Mouse (Mus musculus): ENCODE measurements around the gene Taf6l. TPM values are rescaled to one million over a fixed set of nuclear protein-coding genes. Genes with fewer than 3 reads are reported as not detected.
"Not testable (repeated sequence)": the region's sequence is repeated elsewhere in the genome, so short reads cannot be mapped to it uniquely, and the experiment has no call there.

Gene Taf6l
- polyA plus RNA-seq, 1 experiment from 2014 or later: 17.1 TPM

GRCm38 (mm10) chr19:8739646-8740045 lies 46.6 kb downstream of the Taf6l start:
- H3K36me3 ChIP-seq (ENCODE audit: control insufficient read depth, insufficient read depth, low read length): peaks cover 33% of the 10 kb centered on the region

GRCm38 (mm10) chr19:8738911-8739310 lies 47.3 kb downstream of the Taf6l start:
- Histone ChIP-seq H3K4me3 (ENCODE audit: low read depth, low read length) (no peak overlapping the region), H3K9ac (replicated peaks; ENCODE audit: low read depth, low read length) (no peak overlapping the region), H3K4me1 (ENCODE audit: control insufficient read depth, insufficient read depth, low read length) (peaks cover 17% of the 10 kb centered on the region), H3K4me2 (replicated peaks; ENCODE audit: low read depth, low read length) (no peak overlapping the region), H3K27ac (ENCODE audit: low read length) (no peak overlapping the region), H3K36me3 (ENCODE audit: control insufficient read depth, insufficient read depth, low read length) (peaks cover 30% of the 10 kb centered on the region), H3K27me3 (ENCODE audit: control insufficient read depth, insufficient read depth, low read length) (no peaks in the 10 kb centered on the region), H3K9me3 (ENCODE audit: control insufficient read depth, low read depth, low read length) (no peaks in the 10 kb centered on the region)
- 92% methylated on average over 7 of the region's 7 CpGs for WGBS
- no peak for ATAC-seq (ENCODE audit: insufficient number of reproducible peaks, insufficient read depth, low FRiP score, low read depth)

More at GRCm38 (mm10) chr19:8739646-8740045, 46.6 kb downstream of the Taf6l start:
- Histone ChIP-seq H3K4me3 (ENCODE audit: low read depth, low read length) (no peak overlapping the region), H3K9me3 (ENCODE audit: control insufficient read depth, low read depth, low read length) (no peaks in the 10 kb centered on the region), H3K27ac (ENCODE audit: low read length) (no peak overlapping the region), H3K27me3 (ENCODE audit: control insufficient read depth, insufficient read depth, low read length) (no peaks in the 10 kb centered on the region), H3K4me2 (replicated peaks; ENCODE audit: low read depth, low read length) (no peak overlapping the region), H3K9ac (replicated peaks; ENCODE audit: low read depth, low read length) (no peak overlapping the region), H3K4me1 (ENCODE audit: control insufficient read depth, insufficient read depth, low read length) (peaks cover 17% of the 10 kb centered on the region)
- ATAC-seq (ENCODE audit: insufficient number of reproducible peaks, insufficient read depth, low FRiP score, low read depth): no peak
- 96% methylated on average over 6 of the region's 6 CpGs for WGBS

GRCm38 (mm10) chr19:8736160-8736467 lies 50.1 kb downstream of the Taf6l start:
- H3K4me3 ChIP-seq (ENCODE audit: low read depth, low read length): peak overlapping the region; percentile 88

GRCm38 (mm10) chr19:8735389-8736159 lies 50.6 kb downstream of the Taf6l start, which contains the start of gene Wdr74:
Wdr74 (plus strand) TSS chr19:8735827.
- H3K9me3 ChIP-seq (ENCODE audit: control insufficient read depth, low read depth, low read length): no peaks in the 10 kb centered on the region; the same call in 1 of the 2 replicates
- WGBS: under 1% methylated on average over 32 of the region's 32 CpGs
- peaks cover 6% of the 10 kb centered on the region for H3K4me1 ChIP-seq (ENCODE audit: control insufficient read depth, insufficient read depth, low read length)
- peak within 1 kb of the TSS; percentile 87 for H3K4me2 ChIP-seq (replicated peaks; ENCODE audit: low read depth, low read length)
- H3K36me3 ChIP-seq (ENCODE audit: control insufficient read depth, insufficient read depth, low read length): peaks cover 24% of the 10 kb centered on the region
- ATAC-seq (ENCODE audit: insufficient number of reproducible peaks, insufficient read depth, low FRiP score, low read depth): peak; percentile 91
- H3K4me3 ChIP-seq (ENCODE audit: low read depth, low read length): peak within 1 kb of the TSS; percentile 88
- H3K27ac ChIP-seq (ENCODE audit: low read length): peak within 1 kb of the TSS; percentile 52; the same call in 1 of the 2 replicates
- H3K9ac ChIP-seq (replicated peaks; ENCODE audit: low read depth, low read length): peak within 1 kb of the TSS; percentile 80
- no peaks in the 10 kb centered on the region for H3K27me3 ChIP-seq (ENCODE audit: control insufficient read depth, insufficient read depth, low read length)

More at GRCm38 (mm10) chr19:8736160-8736467, 50.1 kb downstream of the Taf6l start:
- no peak; the same call in 1 of the 2 replicates for ATAC-seq (ENCODE audit: insufficient number of reproducible peaks, insufficient read depth, low FRiP score, low read depth)
- Histone ChIP-seq H3K36me3 (ENCODE audit: control insufficient read depth, insufficient read depth, low read length) (peaks cover 26% of the 10 kb centered on the region), H3K27ac (ENCODE audit: low read length) (peak overlapping the region; percentile 52; the same call in 1 of the 2 replicates), H3K9ac (replicated peaks; ENCODE audit: low read depth, low read length) (peak overlapping the region; percentile 80), H3K4me1 (ENCODE audit: control insufficient read depth, insufficient read depth, low read length) (peaks cover 10% of the 10 kb centered on the region), H3K9me3 (ENCODE audit: control insufficient read depth, low read depth, low read length) (no peaks in the 10 kb centered on the region; the same call in 1 of the 2 replicates), H3K27me3 (ENCODE audit: control insufficient read depth, insufficient read depth, low read length) (no peaks in the 10 kb centered on the region), H3K4me2 (replicated peaks; ENCODE audit: low read depth, low read length) (peak overlapping the region; percentile 87)
- 3% methylated on average over 11 of the region's 11 CpGs for WGBS

GRCm38 (mm10) chr19:8734334-8734733 lies 51.9 kb downstream of the Taf6l start:
- H3K9ac ChIP-seq (replicated peaks; ENCODE audit: low read depth, low read length): no peak overlapping the region
- 75% methylated on average over 3 of the region's 3 CpGs for WGBS
- no peak overlapping the region for H3K27ac ChIP-seq (ENCODE audit: low read length)
- H3K9me3 ChIP-seq (ENCODE audit: control insufficient read depth, low read depth, low read length): no peaks in the 10 kb centered on the region; the same call in 1 of the 2 replicates
- no peak overlapping the region for H3K4me2 ChIP-seq (replicated peaks; ENCODE audit: low read depth, low read length)
- 0 out of 2 replicates have a peak, but pooled peaks cover 2% of the 10 kb centered on the region for H3K4me1 ChIP-seq (ENCODE audit: control insufficient read depth, insufficient read depth, low read length)
- H3K36me3 ChIP-seq (ENCODE audit: control insufficient read depth, insufficient read depth, low read length): peaks cover 17% of the 10 kb centered on the region
- no peak for ATAC-seq (ENCODE audit: insufficient number of reproducible peaks, insufficient read depth, low FRiP score, low read depth)
- H3K4me3 ChIP-seq (ENCODE audit: low read depth, low read length): no peak overlapping the region
- no peaks in the 10 kb centered on the region for H3K27me3 ChIP-seq (ENCODE audit: control insufficient read depth, insufficient read depth, low read length)

GRCm38 (mm10) chr19:8728335-8729099 lies 57.7 kb downstream of the Taf6l start:
- H3K4me1 ChIP-seq (ENCODE audit: control insufficient read depth, insufficient read depth, low read length); H3K9me3 ChIP-seq (ENCODE audit: control insufficient read depth, low read depth, low read length); H3K27ac ChIP-seq (ENCODE audit: low read length); H3K4me2 ChIP-seq (replicated peaks; ENCODE audit: low read depth, low read length); H3K4me3 ChIP-seq (ENCODE audit: low read depth, low read length); ATAC-seq (ENCODE audit: insufficient number of reproducible peaks, insufficient read depth, low FRiP score, low read depth); H3K9ac ChIP-seq (replicated peaks; ENCODE audit: low read depth, low read length); H3K27me3 ChIP-seq (ENCODE audit: control insufficient read depth, insufficient read depth, low read length): not testable (repeated sequence)
- peaks cover 28% of the 10 kb centered on the region for H3K36me3 ChIP-seq (ENCODE audit: control insufficient read depth, insufficient read depth, low read length)
- WGBS: 43% methylated on average over 3 of the region's 3 CpGs

GRCm38 (mm10) chr19:8727495-8728114 lies 58.6 kb downstream of the Taf6l start:
- no peak overlapping the region for H3K4me3 ChIP-seq (ENCODE audit: low read depth, low read length)
- H3K9me3 ChIP-seq (ENCODE audit: control insufficient read depth, low read depth, low read length): no peaks in the 10 kb centered on the region
- H3K9ac ChIP-seq (replicated peaks; ENCODE audit: low read depth, low read length): no peak overlapping the region
- no peaks in the 10 kb centered on the region for H3K27me3 ChIP-seq (ENCODE audit: control insufficient read depth, insufficient read depth, low read length)
- no peak overlapping the region for H3K27ac ChIP-seq (ENCODE audit: low read length)
- no peak overlapping the region for H3K4me2 ChIP-seq (replicated peaks; ENCODE audit: low read depth, low read length)
- no peak for ATAC-seq (ENCODE audit: insufficient number of reproducible peaks, insufficient read depth, low FRiP score, low read depth)
- WGBS: 16% methylated on average over 5 of the region's 5 CpGs
- peaks cover 28% of the 10 kb centered on the region for H3K36me3 ChIP-seq (ENCODE audit: control insufficient read depth, insufficient read depth, low read length)
- peaks cover 9% of the 10 kb centered on the region; the same call in 1 of the 2 replicates for H3K4me1 ChIP-seq (ENCODE audit: control insufficient read depth, insufficient read depth, low read length)

Measured in stomach, embryonic 14.5 days (tissue).